Mouse (Mus musculus): ENCODE measurements at regions not wholly inside any gene's neighbourhood (a gene's known extent, or its start where the extent isn't known, plus 50 kb on each side); places are given as distances from the start of the nearest gene placed in this dataset.

DNA sequence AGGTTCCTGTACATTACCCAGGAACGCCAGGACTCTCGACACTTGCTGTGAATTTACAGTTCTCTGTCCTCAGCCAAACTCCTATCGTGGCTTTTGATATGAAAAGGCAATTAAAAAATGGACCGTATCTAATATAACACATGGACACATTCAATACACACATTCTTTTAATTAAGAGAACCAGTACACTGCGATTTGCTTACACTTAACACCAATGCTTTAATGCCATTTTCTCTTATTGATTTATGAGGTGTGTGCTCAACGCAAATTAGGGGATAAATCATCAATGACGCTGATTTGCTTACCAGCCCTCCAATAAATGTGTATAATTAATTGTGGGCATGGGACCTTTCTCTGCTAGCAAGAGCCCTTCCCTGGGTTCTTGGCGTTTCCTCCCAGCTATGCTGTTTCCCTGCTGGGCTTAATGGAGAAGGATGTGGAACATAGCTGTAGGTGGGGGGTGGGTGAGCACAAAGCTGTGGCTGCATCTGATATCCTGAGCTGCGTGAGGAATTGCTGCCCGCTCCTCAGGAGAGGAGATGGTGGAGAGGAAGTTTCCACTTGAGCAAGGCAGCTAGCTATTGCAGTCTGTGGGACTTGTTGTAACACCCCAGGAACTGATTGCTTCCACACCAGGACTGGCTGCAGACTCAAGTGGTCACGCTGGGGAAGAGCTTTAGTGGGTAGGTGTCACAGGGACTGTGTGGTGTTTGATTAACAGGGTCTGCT, 270.1 kb downstream of the 1500009L16Rik start:
- H3K36me3 ChIP-seq = no peaks in the 10 kb centered on the region
- H3K27me3 ChIP-seq (ENCODE audit: insufficient read depth, poor library complexity, severe bottlenecking) = no peaks in the 10 kb centered on the region
- H3K9me3 ChIP-seq = no peaks in the 10 kb centered on the region
- 64% methylated on average over 11 of the region's 11 CpGs for WGBS
- DNase-seq (ENCODE audit: low spot score) = no peak
- peak overlapping the region; percentile 56 for H3K27ac ChIP-seq
- no peak overlapping the region for H3K4me3 ChIP-seq
- H3K4me1 ChIP-seq = peaks cover 23% of the 10 kb centered on the region

- no peaks in the 10 kb centered on the region for H3K27me3 ChIP-seq (ENCODE audit: insufficient read depth, poor library complexity, severe bottlenecking)
- no peak overlapping the region for H3K27ac ChIP-seq
- H3K4me1 ChIP-seq = peaks cover 23% of the 10 kb centered on the region
- H3K36me3 ChIP-seq = no peaks in the 10 kb centered on the region
- no peak overlapping the region for H3K4me3 ChIP-seq
- H3K9me3 ChIP-seq = no peaks in the 10 kb centered on the region
- WGBS = 51% methylated on average over 6 of the region's 6 CpGs
- DNase-seq (ENCODE audit: low spot score) = no peak
Observed at GRCm38 (mm10) chr10:83995026-83995600, 272.4 kb downstream of the 1500009L16Rik start.

GRCm38 (mm10) chr10:83995913-83996312, 273.2 kb downstream of the 1500009L16Rik start:
- DNase-seq (ENCODE audit: low spot score) = no peak
- H3K27me3 ChIP-seq (ENCODE audit: insufficient read depth, poor library complexity, severe bottlenecking) = no peaks in the 10 kb centered on the region
- no peaks in the 10 kb centered on the region for H3K36me3 ChIP-seq
- no peaks in the 10 kb centered on the region for H3K9me3 ChIP-seq
- H3K27ac ChIP-seq = peak overlapping the region; percentile 79
- no peak overlapping the region for H3K4me3 ChIP-seq
- WGBS = 35% methylated on average over 4 of the region's 4 CpGs
- H3K4me1 ChIP-seq = peaks cover 26% of the 10 kb centered on the region

- no peak overlapping the region for H3K27ac ChIP-seq
- H3K4me3 ChIP-seq = no peak overlapping the region
- no peaks in the 10 kb centered on the region for H3K36me3 ChIP-seq
- 85% methylated on average over 2 of the region's 2 CpGs for WGBS
- no peaks in the 10 kb centered on the region for H3K9me3 ChIP-seq
- H3K4me1 ChIP-seq = peaks cover 26% of the 10 kb centered on the region
- H3K27me3 ChIP-seq (ENCODE audit: insufficient read depth, poor library complexity, severe bottlenecking) = no peaks in the 10 kb centered on the region
- no peak for DNase-seq (ENCODE audit: low spot score)
Observed at GRCm38 (mm10) chr10:83996489-83996888, 273.8 kb downstream of the 1500009L16Rik start.

GRCm38 (mm10) chr10:84000436-84001208, 278.0 kb downstream of the 1500009L16Rik start:
- Histone ChIP-seq H3K4me3 (no peak overlapping the region), H3K36me3 (no peaks in the 10 kb centered on the region), H3K27ac (no peak overlapping the region), H3K4me1 (peaks cover 8% of the 10 kb centered on the region), H3K9me3 (no peaks in the 10 kb centered on the region), H3K27me3 (ENCODE audit: insufficient read depth, poor library complexity, severe bottlenecking) (no peaks in the 10 kb centered on the region)
- DNase-seq (ENCODE audit: low spot score) = no peak
- 58% methylated on average over 7 of the region's 7 CpGs for WGBS

DNA sequence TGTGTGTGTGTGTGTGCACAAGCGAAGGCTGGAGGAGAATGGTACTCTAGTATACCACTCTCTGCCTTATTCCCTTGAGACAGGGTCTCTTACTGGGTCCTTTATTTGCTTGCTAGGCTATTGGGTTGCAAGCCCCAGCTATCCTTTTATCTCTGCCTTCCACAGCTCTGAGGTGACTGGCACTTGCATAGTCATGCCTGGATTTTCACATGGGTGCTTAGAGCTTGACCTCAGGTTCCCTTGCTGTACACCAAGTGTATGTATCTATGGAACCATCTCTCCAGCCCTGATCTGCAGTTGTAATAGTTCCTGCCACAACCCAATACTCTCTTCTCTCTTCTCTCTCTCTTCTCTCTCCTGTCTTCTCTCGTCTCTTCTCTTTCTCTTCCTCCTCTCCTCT, 280.1 kb downstream of the 1500009L16Rik start:
- no peak overlapping the region for H3K27ac ChIP-seq
- no peak overlapping the region for H3K4me3 ChIP-seq
- H3K27me3 ChIP-seq (ENCODE audit: insufficient read depth, poor library complexity, severe bottlenecking) = no peaks in the 10 kb centered on the region
- H3K36me3 ChIP-seq = no peaks in the 10 kb centered on the region
- WGBS = 63% methylated on average over 2 of the region's 2 CpGs
- H3K9me3 ChIP-seq = no peaks in the 10 kb centered on the region
- DNase-seq (ENCODE audit: low spot score) = no peak
- peaks cover 3% of the 10 kb centered on the region; the same call in 1 of the 2 replicates for H3K4me1 ChIP-seq

DNA sequence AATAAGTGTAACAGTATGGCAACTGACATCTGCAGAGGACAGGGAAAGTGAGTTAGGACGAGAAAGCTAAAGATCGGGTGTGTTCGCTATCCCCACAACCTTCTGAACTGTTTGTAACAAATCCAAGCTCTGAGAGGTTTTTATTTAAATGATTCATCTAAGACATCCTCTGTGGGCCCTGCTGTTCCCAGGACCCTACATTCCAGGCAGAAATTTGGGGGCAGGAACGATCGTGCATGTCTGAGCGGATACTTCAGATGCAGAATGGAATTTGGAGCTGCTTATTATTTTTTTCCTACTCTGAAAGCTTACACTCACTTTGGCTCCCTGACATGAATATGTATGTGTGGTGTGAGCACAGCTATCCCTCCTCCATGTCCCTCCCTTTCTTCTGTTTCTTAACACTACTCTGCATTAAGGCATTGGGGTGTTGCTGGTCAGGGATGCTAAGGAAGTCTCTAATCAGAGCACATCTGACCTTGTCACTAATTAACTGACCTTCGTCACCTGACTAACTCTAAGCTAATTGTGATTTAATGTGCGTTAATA, 281.0 kb downstream of the 1500009L16Rik start:
- Histone ChIP-seq H3K27me3 (ENCODE audit: insufficient read depth, poor library complexity, severe bottlenecking) (no peaks in the 10 kb centered on the region), H3K9me3 (no peaks in the 10 kb centered on the region), H3K36me3 (no peaks in the 10 kb centered on the region), H3K4me1 (peaks cover 3% of the 10 kb centered on the region; the same call in 1 of the 2 replicates), H3K27ac (no peak overlapping the region), H3K4me3 (no peak overlapping the region)
- no peak for DNase-seq (ENCODE audit: low spot score)
- WGBS = 84% methylated on average over 8 of the region's 8 CpGs

DNA sequence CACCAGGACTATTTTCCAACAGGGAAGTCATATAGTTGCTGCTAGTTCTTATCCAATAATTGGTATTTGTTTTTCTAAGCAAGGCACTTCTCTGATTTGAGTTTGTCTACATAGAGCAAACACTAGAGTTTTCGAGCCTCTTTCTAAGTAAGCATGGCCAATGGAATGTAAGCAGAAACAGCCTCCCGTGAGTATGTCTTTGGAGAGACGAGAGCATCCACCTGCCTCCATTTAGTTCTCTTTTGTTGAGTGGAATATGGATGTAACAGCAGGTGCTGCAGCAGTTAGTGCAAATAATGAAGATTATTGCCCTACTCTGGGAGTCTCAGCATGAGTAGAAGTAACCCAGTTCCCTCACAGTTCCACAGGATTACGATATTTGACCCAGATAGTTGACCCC, 286.3 kb downstream of the 1500009L16Rik start:
- no peaks in the 10 kb centered on the region for H3K4me1 ChIP-seq
- H3K27ac ChIP-seq = no peak overlapping the region
- H3K9me3 ChIP-seq = no peaks in the 10 kb centered on the region
- H3K27me3 ChIP-seq (ENCODE audit: insufficient read depth, poor library complexity, severe bottlenecking) = no peaks in the 10 kb centered on the region
- 81% methylated on average over 4 of the region's 4 CpGs for WGBS
- H3K4me3 ChIP-seq = no peak overlapping the region
- H3K36me3 ChIP-seq = no peaks in the 10 kb centered on the region
- no peak for DNase-seq (ENCODE audit: low spot score)

GRCm38 (mm10) chr10:84019381-84019780, 296.7 kb downstream of the 1500009L16Rik start:
- Histone ChIP-seq H3K9me3 (no peaks in the 10 kb centered on the region), H3K4me3 (0 out of 2 replicates have a peak overlapping the region, but pooled peaks have one; percentile 7), H3K36me3 (no peaks in the 10 kb centered on the region), H3K4me1 (peaks cover 32% of the 10 kb centered on the region), H3K27me3 (ENCODE audit: insufficient read depth, poor library complexity, severe bottlenecking) (no peaks in the 10 kb centered on the region), H3K27ac (no peak overlapping the region; the same call in 1 of the 2 replicates)
- DNase-seq (ENCODE audit: low spot score) = no peak
- WGBS = 20% methylated on average over 9 of the region's 9 CpGs

- no peak overlapping the region for H3K4me3 ChIP-seq
- peak overlapping the region; percentile 56 for H3K27ac ChIP-seq
- H3K4me1 ChIP-seq = peaks cover 33% of the 10 kb centered on the region
- no peaks in the 10 kb centered on the region for H3K27me3 ChIP-seq (ENCODE audit: insufficient read depth, poor library complexity, severe bottlenecking)
- H3K36me3 ChIP-seq = no peaks in the 10 kb centered on the region
- no peak for DNase-seq (ENCODE audit: low spot score)
- 35% methylated on average over 10 of the region's 10 CpGs for WGBS
- no peaks in the 10 kb centered on the region for H3K9me3 ChIP-seq
Observed at GRCm38 (mm10) chr10:84020023-84020620, 297.5 kb downstream of the 1500009L16Rik start.

DNA sequence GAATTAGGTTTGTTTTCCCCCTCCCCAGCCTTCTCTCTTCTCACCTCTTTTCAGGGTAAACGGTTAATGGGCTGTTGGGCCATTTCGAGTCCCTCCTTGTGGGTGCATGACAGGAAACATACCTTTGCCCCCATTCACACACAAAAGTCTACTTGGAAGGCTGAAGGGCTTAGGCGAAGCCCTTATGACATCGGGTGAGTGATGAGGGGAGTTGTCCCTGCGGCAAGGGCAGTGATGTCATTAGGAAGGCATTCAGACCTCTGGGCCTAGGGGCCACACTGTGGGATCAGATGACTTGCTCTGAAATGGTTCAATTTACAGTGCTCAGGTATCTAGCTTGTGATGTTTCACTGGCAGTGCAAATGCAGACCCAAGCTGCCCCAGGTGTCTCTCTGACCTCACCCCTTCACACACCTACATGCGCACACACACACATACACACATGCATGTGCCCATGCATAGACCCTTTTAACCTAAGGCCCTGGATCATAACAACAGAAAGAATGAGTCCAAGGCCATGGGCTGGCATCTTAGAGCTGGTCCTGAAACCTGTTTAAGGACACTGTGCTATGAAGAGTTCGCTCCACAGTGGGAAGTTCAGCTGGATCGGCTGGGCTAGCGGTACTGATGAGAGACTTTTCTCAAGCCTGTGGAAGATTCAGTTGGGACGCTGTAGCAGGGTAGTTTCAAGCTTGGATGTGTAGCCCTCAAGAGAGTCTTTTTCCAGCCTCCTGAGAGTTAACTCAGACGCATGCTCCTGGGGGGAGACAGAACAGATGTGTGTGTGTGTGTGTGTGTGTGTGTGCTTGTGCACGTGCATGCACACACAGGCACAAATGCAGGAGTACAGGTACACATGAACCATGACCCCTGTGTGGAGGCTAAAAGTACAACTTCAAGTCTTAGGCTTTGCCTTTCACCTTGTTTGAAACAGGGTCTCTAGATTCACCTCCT, 298.8 kb downstream of the 1500009L16Rik start:
- no peaks in the 10 kb centered on the region for H3K36me3 ChIP-seq
- H3K27ac ChIP-seq = peak overlapping the region; percentile 56
- H3K4me1 ChIP-seq = peaks cover 33% of the 10 kb centered on the region
- no peaks in the 10 kb centered on the region for H3K9me3 ChIP-seq
- no peaks in the 10 kb centered on the region for H3K27me3 ChIP-seq (ENCODE audit: insufficient read depth, poor library complexity, severe bottlenecking)
- WGBS = 60% methylated on average over 12 of the region's 12 CpGs
- no peak for DNase-seq (ENCODE audit: low spot score)
- no peak overlapping the region for H3K4me3 ChIP-seq

DNA sequence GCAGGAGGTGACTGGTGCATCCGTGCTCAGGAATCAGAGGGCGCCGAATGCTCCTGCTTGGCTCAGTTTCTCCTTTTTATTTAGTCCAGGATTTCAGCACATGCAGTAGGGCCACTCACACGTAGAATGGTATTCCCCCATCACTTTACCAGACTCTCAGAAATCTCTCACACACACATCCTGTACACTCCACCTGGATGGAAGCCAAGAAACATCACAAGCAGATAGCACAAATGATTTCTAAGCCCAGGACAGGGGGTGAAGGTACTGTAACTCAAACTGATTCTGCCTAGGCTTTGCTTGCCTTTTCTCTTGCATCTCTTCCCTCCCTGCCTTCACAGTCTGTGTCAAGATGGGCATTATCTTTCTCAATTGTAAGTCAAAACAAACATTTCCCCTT, 301.6 kb downstream of the 1500009L16Rik start:
- Histone ChIP-seq H3K36me3 (no peaks in the 10 kb centered on the region), H3K4me1 (peaks cover 37% of the 10 kb centered on the region), H3K27me3 (ENCODE audit: insufficient read depth, poor library complexity, severe bottlenecking) (no peaks in the 10 kb centered on the region), H3K9me3 (no peaks in the 10 kb centered on the region), H3K27ac (peak overlapping the region; percentile 49; the same call in 1 of the 2 replicates), H3K4me3 (no peak overlapping the region)
- no peak for DNase-seq (ENCODE audit: low spot score)
- WGBS = 77% methylated on average over 4 of the region's 4 CpGs

Data from heart, embryonic 10.5 days (tissue).